Mouse (Mus musculus) CH12.LX (cell line): ENCODE measurements around the gene Gpank1.

Source experiments
- CHD1 ChIP-seq: IDR thresholded peaks from 2 replicates; pipeline ENCODE4 v1.6.1; 2012; ENCODE audit warnings: low read depth, low read length, improper control_type of control experiment, inconsistent platforms
- CTCF ChIP-seq, 2 experiments: IDR thresholded peaks in 1 of 2; conservative IDR thresholded peaks in 1 of 2; 2 replicates each; pipeline ENCODE4 v1.5.1; 2011 to 2012; ENCODE audit warnings: low read depth in 2 of 2, low read length in 2 of 2, improper control_type of control experiment in 1 of 2, inconsistent platforms in 1 of 2, mild to moderate bottlenecking in 1 of 2, moderate library complexity in 1 of 2
- E2F4 ChIP-seq: IDR thresholded peaks from 2 replicates; pipeline ENCODE4 v1.6.1; 2011; ENCODE audit warnings: low read depth, low read length, improper control_type of control experiment; ENCODE audit not compliant: insufficient replicate concordance
- EP300 ChIP-seq: IDR thresholded peaks from 2 replicates; pipeline ENCODE4 v1.6.1; 2011; ENCODE audit warnings: low read length, improper control_type of control experiment
- HCFC1 ChIP-seq: IDR thresholded peaks from 2 replicates; pipeline ENCODE4 v1.6.1; 2012; ENCODE audit warnings: low read depth, mild to moderate bottlenecking, inconsistent platforms, low read length, improper control_type of control experiment
- MAX ChIP-seq: IDR thresholded peaks from 2 replicates; pipeline ENCODE4 v1.6.1; 2011; ENCODE audit warnings: low read length, improper control_type of control experiment
- MYC ChIP-seq: IDR thresholded peaks from 2 replicates; pipeline ENCODE4 v1.6.1; 2011; ENCODE audit warnings: low read depth, mild to moderate bottlenecking, improper control_type of control experiment, low read length
- POLR2A ChIP-seq: IDR thresholded peaks from 2 replicates; pipeline ENCODE4 v1.6.1; 2011; ENCODE audit warnings: low read depth, mild to moderate bottlenecking, improper control_type of control experiment, low read length
- RCOR1 ChIP-seq: conservative IDR thresholded peaks from 2 replicates; pipeline ENCODE4 v1.6.1; 2012; ENCODE audit warnings: low read depth, mild to moderate bottlenecking, inconsistent platforms, low read length, improper control_type of control experiment
- SMC3 ChIP-seq: IDR thresholded peaks from 2 replicates; pipeline ENCODE4 v1.6.1; 2011; ENCODE audit warnings: low read depth, low read length, improper control_type of control experiment

DNA sequence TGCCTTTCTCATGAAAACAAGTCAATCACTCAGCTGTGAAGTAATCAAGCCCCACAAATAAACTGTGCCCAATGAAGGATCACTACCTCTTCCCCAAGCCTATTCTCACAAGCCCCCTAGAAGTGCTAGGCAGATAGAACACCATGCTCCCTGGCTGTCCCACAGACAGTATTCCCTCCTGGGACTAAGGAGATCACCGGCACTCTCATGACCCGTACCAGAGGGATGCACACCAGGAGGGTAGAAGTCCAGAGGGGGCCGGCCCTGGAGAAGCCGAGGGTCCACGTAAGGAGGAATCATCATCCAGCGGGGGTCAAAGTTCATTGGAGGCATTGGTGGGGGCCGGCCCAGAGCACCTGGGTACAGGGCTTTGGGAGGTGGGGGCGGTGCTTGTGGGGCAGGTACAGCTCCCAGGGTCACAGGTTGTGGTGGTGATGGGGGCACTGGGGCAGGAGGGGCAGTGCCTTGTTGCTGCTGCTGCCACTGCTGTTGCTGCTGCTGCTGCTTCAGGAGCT, 36.5 kb downstream of the Gpank1 start:
- TF ChIP-seq CTCF (conservative IDR thresholded peaks at IDR 0.05 in 1 of 2, IDR thresholded peaks at IDR 0.05 in 1 of 2; ENCODE audit: low read depth in 2 of 2, low read length in 2 of 2) (no peak), POLR2A (no peak; the same call in 1 of the 2 replicates), SMC3 (no peak), RCOR1 (no peak), MAX (no peak), E2F4 (no peak), CHD1 (no peak), HCFC1 (no peak), EP300 (no peak), MYC (no peak)
